Mouse (Mus musculus): Measurements from ENCODE around the gene Smcr8.

DNA sequence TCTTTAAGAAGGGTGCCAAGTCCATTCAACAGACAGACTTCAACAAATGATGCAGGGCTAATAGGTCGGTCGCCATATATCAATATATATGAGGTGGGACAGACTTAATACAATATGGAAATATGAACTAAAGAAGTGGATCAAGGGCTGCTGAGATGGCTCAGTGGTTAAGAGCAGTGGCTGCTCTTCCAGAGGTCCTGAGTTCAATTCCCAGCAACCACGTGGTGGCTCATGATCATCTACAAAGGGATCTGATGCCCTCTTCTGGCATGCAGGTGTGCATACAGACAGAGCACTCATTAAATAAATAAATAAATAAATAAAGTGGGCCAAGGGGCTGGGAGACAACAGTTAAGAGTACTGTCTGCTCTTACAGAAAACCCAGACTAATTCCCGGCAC, 5.2 kb upstream of the Smcr8 start:
- no peak for TF ChIP-seq POLR2A (IDR thresholded peaks at IDR 0.05; ENCODE audit: borderline replicate concordance, low read depth, low read length)
- no peak for TF ChIP-seq CTCF (IDR thresholded peaks at IDR 0.05; ENCODE audit: low read depth, low read length)
